Mouse (Mus musculus): ENCODE results near the gene Neu4. TPM values are rescaled to one million over a fixed set of nuclear protein-coding genes. Genes with fewer than 3 reads are reported as not detected.
"Not testable (repeated sequence)": the region's sequence is repeated elsewhere in the genome, so short reads cannot be mapped to it uniquely, and the experiment has no call there.

Gene Neu4
- polyA plus RNA-seq, 1 experiment from 2014 or later, result not detected

DNA sequence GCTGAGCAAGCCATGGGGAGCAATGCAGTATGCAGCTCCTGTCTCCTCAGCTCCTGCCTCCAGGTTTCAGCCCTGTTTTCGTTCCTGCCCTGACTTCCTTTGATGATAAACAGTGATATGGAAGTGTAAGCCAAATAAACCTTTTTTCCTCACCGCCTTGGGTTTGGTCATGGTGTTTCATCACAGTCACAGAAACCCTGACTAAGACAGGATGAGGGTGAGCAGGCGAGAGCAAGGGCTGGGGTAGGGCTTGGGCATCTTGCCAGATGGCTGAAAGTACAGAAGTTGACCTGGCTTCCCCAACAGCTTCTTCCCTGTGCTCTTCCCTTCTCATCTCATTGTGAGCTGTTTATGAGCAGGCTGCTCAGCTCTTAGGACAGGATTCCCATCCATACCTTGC lies 35.7 kb downstream of the Neu4 start:
- no peak for ATAC-seq (replicated peaks)
- no peak overlapping the region for H3K9ac ChIP-seq (replicated peaks)
- 84% methylated on average over 3 of the region's 3 CpGs for WGBS
- no peak overlapping the region for H3K4me2 ChIP-seq (replicated peaks)
- H3K36me3 ChIP-seq, result no peaks in the 10 kb centered on the region
- H3K4me1 ChIP-seq, result no peaks in the 10 kb centered on the region
- H3K27me3 ChIP-seq, result no peaks in the 10 kb centered on the region
- no peaks in the 10 kb centered on the region for H3K9me3 ChIP-seq
- no peak overlapping the region for H3K27ac ChIP-seq (replicated peaks)
- H3K4me3 ChIP-seq, result no peak overlapping the region

DNA sequence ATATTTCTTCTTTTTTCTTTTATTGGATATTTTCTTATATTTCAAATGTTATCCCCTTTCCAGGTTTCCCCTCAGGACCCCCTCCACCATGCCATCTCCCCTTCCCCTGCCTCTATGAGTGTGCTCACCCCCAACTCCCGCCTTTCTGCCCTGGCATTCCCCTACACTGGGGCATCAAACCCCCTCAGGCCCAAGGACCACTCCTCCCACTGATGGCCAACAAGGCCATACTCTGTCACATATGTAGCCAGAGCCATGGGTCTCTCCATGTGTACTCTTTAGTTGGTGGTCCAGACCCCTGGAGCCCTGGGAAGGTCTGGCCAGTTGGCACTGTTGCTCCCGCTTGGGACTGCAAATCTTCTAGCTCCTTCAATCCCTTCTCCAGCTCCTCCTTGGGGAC lies 37.1 kb downstream of the Neu4 start:
- no peaks in the 10 kb centered on the region for H3K9me3 ChIP-seq
- H3K9ac ChIP-seq (replicated peaks), result no peak overlapping the region
- H3K4me1 ChIP-seq, result no peaks in the 10 kb centered on the region
- no peak overlapping the region for H3K4me3 ChIP-seq
- no peak overlapping the region for H3K27ac ChIP-seq (replicated peaks)
- no peaks in the 10 kb centered on the region for H3K27me3 ChIP-seq
- no peak for ATAC-seq (replicated peaks)
- 96% methylated on average over 2 of the region's 2 CpGs for WGBS
- H3K4me2 ChIP-seq (replicated peaks), result no peak overlapping the region
- H3K36me3 ChIP-seq, result no peaks in the 10 kb centered on the region

DNA sequence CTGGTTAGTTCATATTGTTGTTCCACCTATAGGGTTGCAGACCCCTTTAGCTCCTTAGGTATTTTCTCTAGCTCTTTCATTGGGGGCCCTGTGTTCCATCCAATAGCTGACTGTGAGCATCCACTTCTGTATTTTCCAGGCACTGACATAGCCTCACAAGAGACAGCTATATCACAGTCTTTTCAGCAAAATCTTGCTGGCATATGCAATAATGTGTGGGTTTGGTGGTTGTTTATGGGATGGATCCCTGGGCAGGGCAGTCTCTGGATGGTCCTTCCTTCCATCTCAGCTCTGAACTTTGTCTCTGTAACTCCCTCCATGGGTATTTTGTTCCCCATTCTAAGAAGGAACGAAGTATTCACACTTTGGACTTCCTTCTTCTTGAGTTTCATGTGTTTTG lies 38.0 kb downstream of the Neu4 start:
- H3K4me2 ChIP-seq (replicated peaks); H3K36me3 ChIP-seq; ATAC-seq (replicated peaks); H3K9ac ChIP-seq (replicated peaks); H3K27me3 ChIP-seq; H3K4me1 ChIP-seq; H3K9me3 ChIP-seq; H3K4me3 ChIP-seq; H3K27ac ChIP-seq (replicated peaks): not testable (repeated sequence)
- 89% methylated on average over 1 of the region's 1 CpGs for WGBS

- no peaks in the 10 kb centered on the region for H3K4me1 ChIP-seq
- no peak overlapping the region for H3K4me3 ChIP-seq
- no peak overlapping the region for H3K9ac ChIP-seq (replicated peaks)
- no peaks in the 10 kb centered on the region for H3K9me3 ChIP-seq
- 90% methylated on average over 6 of the region's 6 CpGs for WGBS
- H3K27ac ChIP-seq (replicated peaks), result no peak overlapping the region
- H3K36me3 ChIP-seq, result no peaks in the 10 kb centered on the region
- H3K27me3 ChIP-seq, result no peaks in the 10 kb centered on the region
- ATAC-seq (replicated peaks), result no peak
- H3K4me2 ChIP-seq (replicated peaks), result no peak overlapping the region
These were observed 54.5 kb downstream of the Neu4 start for GRCm38 (mm10) chr1:94074756-94075155.

DNA sequence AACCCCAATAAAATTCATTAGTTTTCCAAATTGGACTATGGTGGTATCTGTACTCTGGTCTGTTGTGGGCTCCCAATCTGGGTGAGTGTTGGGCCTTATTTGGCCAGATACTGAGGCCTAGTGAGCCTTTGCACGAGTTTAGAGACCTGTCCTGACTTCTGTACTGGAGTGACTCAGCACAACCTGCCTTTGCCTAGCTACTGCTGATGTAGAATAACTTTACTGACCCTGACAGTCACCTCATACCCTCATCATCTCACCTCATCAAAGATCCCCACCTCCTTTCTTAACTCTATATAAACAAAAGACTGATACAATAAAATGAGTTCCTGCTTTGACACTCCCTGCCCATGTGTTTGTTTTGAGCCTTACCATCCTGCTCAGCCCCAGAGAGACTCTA lies 56.5 kb downstream of the Neu4 start:
- no peaks in the 10 kb centered on the region for H3K4me1 ChIP-seq
- no peaks in the 10 kb centered on the region for H3K9me3 ChIP-seq
- H3K4me2 ChIP-seq (replicated peaks), result no peak overlapping the region
- no peak overlapping the region for H3K27ac ChIP-seq (replicated peaks)
- 17% methylated on average over 1 of the region's 1 CpGs for WGBS
- H3K9ac ChIP-seq (replicated peaks), result no peak overlapping the region
- H3K4me3 ChIP-seq, result no peak overlapping the region
- no peaks in the 10 kb centered on the region for H3K36me3 ChIP-seq
- H3K27me3 ChIP-seq, result no peaks in the 10 kb centered on the region
- ATAC-seq (replicated peaks), result no peak

Other genes with a start within 250 kb of the Neu4 start
- 183 and 192 TPM in 2 replicates for gene Dtymk, start 218.5 kb upstream of the Neu4 start, polyA plus RNA-seq (2015; fragmentation: Nextera tagmentation; extraction: Ambion mirVana)
- 10.7 and 11.4 TPM in 2 replicates for gene Ing5, start 216.5 kb upstream of the Neu4 start, polyA plus RNA-seq (2015; fragmentation: Nextera tagmentation; extraction: Ambion mirVana)
- 15.5 and 16.1 TPM in 2 replicates for gene D2hgdh, start 195.5 kb upstream of the Neu4 start, polyA plus RNA-seq (2015; fragmentation: Nextera tagmentation; extraction: Ambion mirVana)
- gene Gal3st2, start 159.1 kb upstream of the Neu4 start, polyA plus RNA-seq (2015; fragmentation: Nextera tagmentation; extraction: Ambion mirVana), result not detected in 2 replicates
- gene Gal3st2b, start 102.1 kb upstream of the Neu4 start, polyA plus RNA-seq (2015; fragmentation: Nextera tagmentation; extraction: Ambion mirVana), result not detected in 2 replicates
- not detected in 2 replicates for gene Gal3st2c, start 29.9 kb upstream of the Neu4 start, polyA plus RNA-seq (2015; fragmentation: Nextera tagmentation; extraction: Ambion mirVana)
- gene Pdcd1, start 32.1 kb downstream of the Neu4 start, polyA plus RNA-seq (2015; fragmentation: Nextera tagmentation; extraction: Ambion mirVana), result not detected in 2 replicates